Mouse (Mus musculus) stomach, postnatal 0 days (tissue): Measurements from ENCODE around the gene Nop9. TPM values are rescaled to one million over a fixed set of nuclear protein-coding genes. Genes with fewer than 3 reads are reported as not detected.

Experiments used
- ATAC-seq: fragments of 200-750 bp; cut with Nextera tagmentation; 2 replicates; pipeline ENCODE4 v1.8.0; 2017; ENCODE audit not compliant: low FRiP score, low TSS enrichment
- DNase-seq: peaks from one replicate; pipeline ENCODE4 v3.0.0-alpha.2; 2016; ENCODE audit warnings: low spot score
- H3K27ac ChIP-seq: fragments of 300-500 bp; sonication (generic); replicated peaks from 2 replicates; pipeline ENCODE4 v1.5.1; 2014; ENCODE audit warnings: mild to moderate bottlenecking, control low read depth
- H3K27me3 ChIP-seq: fragments of 300-500 bp; sonication (generic); 2 replicates; pipeline ENCODE4 v1.6.1; 2014; ENCODE audit warnings: low read length; ENCODE audit not compliant: control insufficient read depth, insufficient read depth
- H3K36me3 ChIP-seq: fragments of 300-500 bp; sonication (generic); 2 replicates; pipeline ENCODE4 v1.6.1; 2014; ENCODE audit warnings: low read length, mixed read lengths; ENCODE audit not compliant: control insufficient read depth, insufficient read depth
- H3K4me1 ChIP-seq: fragments of 300-500 bp; sonication (generic); replicated peaks from 2 replicates; pipeline ENCODE4 v1.6.1; 2014; ENCODE audit warnings: antibody characterized with exemption; ENCODE audit not compliant: control insufficient read depth, insufficient read depth
- H3K4me2 ChIP-seq: fragments of 300-500 bp; sonication (generic); replicated peaks from 2 replicates; pipeline ENCODE4 v1.6.1; 2014; ENCODE audit warnings: low read depth, mild to moderate bottlenecking, control low read depth, moderate library complexity
- H3K4me3 ChIP-seq: fragments of 300-500 bp; sonication (generic); 2 replicates; pipeline ENCODE4 v1.5.1; 2014; ENCODE audit warnings: low read depth, low read length, control low read depth
- H3K9ac ChIP-seq: fragments of 300-500 bp; sonication (generic); 2 replicates; pipeline ENCODE4 v1.6.1; 2014; ENCODE audit warnings: mild to moderate bottlenecking, low read length, control low read depth, mixed read lengths
- H3K9me3 ChIP-seq: fragments of 300-500 bp; sonication (generic); 2 replicates; pipeline ENCODE4 v1.6.1; 2016; ENCODE audit warnings: low read length; ENCODE audit not compliant: control insufficient read depth
- CTCF ChIP-seq: IDR thresholded peaks from 2 replicates; pipeline ENCODE4 v1.5.1; 2016; ENCODE audit warnings: antibody characterized with exemption, low read depth, mild to moderate bottlenecking, moderate library complexity
- EP300 ChIP-seq: optimal IDR thresholded peaks from 2 replicates; pipeline ENCODE3; 2016; ENCODE audit warnings: antibody characterized with exemption
- WGBS: fragments of 180-500 bp; shearing (Covaris S2); extraction: QIAGEN DNeasy Blood & Tissue Kit; methylation state at CpG from one replicate; pipeline ENCODE4 v1.1.7; 2014; 5-methylcytosine and 5-hydroxymethylcytosine counted together
- polyA plus RNA-seq: library from polyadenylated mRNA; unstranded; fragments of >200 nt; fragmentation: Nextera tagmentation; extraction: Ambion mirVana; gene quantifications from 2 replicates; pipeline ENCODE4 v1.2.1, GENCODE M21; 2015

Nop9 gene
- polyA plus RNA-seq, 1 experiment from 2014 or later: 16.8 TPM

DNA sequence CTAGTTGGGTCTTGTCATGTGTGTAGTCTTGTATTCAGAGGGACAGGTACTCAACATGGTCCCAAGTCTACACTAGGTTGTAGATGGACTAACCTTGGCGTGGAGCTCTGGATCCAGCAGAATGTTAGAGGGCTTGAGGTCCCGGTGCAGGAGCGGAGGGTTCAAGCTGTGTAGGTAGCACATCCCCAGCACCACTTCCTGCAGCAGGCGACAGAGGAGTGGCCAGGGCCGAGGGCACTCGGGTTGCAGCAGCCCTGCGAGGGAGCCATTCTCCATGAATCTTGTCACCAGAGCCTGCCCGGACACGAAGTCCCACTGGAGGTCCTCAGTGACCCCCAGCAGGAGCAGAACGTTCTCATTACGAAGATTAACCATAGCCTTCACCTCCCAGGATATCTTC is 42.2 kb downstream of the Nop9 start:
- no peak overlapping the region for H3K9ac ChIP-seq

DNA sequence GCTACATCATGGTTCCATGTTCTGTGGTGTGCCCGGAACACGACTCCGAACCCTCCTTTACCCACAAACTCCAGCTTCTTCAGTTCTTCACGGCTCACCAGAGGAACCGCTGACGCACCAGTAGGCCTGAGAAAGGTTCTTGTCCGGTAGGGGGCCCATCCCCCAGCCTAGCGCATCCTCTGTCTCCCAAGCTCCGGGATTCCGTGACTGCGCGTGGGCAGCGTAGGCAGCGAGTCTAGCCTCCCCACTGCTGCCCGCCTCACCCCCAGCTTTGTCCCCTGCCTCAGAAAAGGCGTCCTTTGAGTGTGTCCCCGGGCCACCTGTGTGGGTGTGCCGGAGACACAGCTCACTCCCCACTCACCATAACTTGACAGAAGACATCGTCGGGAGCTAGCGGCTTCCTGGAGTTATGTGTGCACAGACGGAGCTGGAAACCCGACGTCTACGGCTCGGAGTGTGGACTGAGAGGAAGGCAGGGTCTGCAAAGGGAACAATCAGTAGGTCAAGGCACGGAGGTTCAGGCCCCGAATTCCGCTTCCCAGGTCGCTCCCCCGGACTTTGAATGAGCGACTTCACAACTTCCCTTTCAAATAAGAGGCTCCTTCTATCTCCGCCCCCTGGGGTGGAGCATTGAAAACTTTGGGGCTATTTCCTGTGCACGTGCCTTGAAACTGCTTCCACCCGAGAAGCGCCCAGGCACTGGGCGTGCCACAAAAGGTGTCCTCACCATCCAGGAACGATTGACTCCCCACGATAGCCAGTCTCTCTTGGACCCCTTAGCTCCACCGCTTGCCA is 43.0 kb downstream of the Nop9 start, which contains the start of gene Ripk3:
Gene Ripk3 (minus strand): TSS at position 610 of the 795 bp plus-strand sequence.
- H3K36me3 ChIP-seq: no peaks in the 10 kb centered on the region
- DNase-seq (peak; percentile 43), ATAC-seq (peak; percentile 7; the same call in 1 of the 2 replicates)
- H3K27me3 ChIP-seq: no peaks in the 10 kb centered on the region
- H3K4me1 ChIP-seq: peaks cover 4% of the 10 kb centered on the region
- no peak within 1 kb of the TSS for H3K27ac ChIP-seq
- H3K9me3 ChIP-seq: no peaks in the 10 kb centered on the region
- WGBS: 5% methylated on average over 40 of the region's 40 CpGs
- H3K4me3 ChIP-seq: peak within 1 kb of the TSS; percentile 45
- peak within 1 kb of the TSS; percentile 64 for H3K4me2 ChIP-seq
- H3K9ac ChIP-seq: peak within 1 kb of the TSS; percentile 41
- TF ChIP-seq EP300 (no peak), CTCF (peak; percentile 30; the same call in 1 of the 2 replicates)

More for the DNA sequence above, 42.2 kb downstream of the Nop9 start:
- WGBS: 40% methylated on average over 11 of the region's 11 CpGs
- no peak for ATAC-seq
- TF ChIP-seq CTCF: no peak
- TF ChIP-seq EP300: no peak
- H3K27me3 ChIP-seq: no peaks in the 10 kb centered on the region
- H3K36me3 ChIP-seq: no peaks in the 10 kb centered on the region
- no peak for DNase-seq
- no peak overlapping the region for H3K27ac ChIP-seq
- H3K4me3 ChIP-seq: no peak overlapping the region
- peaks cover 4% of the 10 kb centered on the region for H3K4me1 ChIP-seq
- H3K4me2 ChIP-seq: peak overlapping the region; percentile 64
- no peaks in the 10 kb centered on the region for H3K9me3 ChIP-seq

DNA sequence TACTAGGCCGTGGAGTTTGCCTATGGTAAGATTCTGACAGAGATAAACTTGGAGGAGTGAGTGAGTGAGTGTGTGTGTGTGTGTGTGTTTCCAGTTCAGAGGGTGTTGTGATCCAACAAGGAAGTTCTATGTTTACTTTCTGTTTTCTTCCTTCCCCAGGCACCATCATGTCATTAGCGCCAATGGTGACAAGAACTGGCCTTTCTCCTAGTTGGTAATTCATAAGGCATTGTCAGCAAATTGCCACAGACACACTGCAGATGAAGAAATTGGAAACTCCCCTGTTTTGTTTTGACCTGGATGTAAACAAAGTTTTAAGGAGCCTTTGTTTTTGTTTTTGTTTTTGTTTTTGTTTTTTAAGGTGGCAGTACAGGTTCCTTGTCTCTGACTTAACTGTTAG is 48.0 kb downstream of the Nop9 start:
- H3K36me3 ChIP-seq: no peaks in the 10 kb centered on the region
- no peak overlapping the region for H3K9ac ChIP-seq
- H3K4me2 ChIP-seq: no peak overlapping the region
- no peaks in the 10 kb centered on the region for H3K9me3 ChIP-seq
- ATAC-seq (no peak), DNase-seq (no peak)
- peaks cover under 1% of the 10 kb centered on the region; the same call in 1 of the 2 replicates for H3K4me1 ChIP-seq
- no peak overlapping the region for H3K27ac ChIP-seq
- no peaks in the 10 kb centered on the region for H3K27me3 ChIP-seq
- TF ChIP-seq EP300 (no peak), CTCF (no peak)
- 57% methylated on average over 2 of the region's 2 CpGs for WGBS
- H3K4me3 ChIP-seq: no peak overlapping the region

DNA sequence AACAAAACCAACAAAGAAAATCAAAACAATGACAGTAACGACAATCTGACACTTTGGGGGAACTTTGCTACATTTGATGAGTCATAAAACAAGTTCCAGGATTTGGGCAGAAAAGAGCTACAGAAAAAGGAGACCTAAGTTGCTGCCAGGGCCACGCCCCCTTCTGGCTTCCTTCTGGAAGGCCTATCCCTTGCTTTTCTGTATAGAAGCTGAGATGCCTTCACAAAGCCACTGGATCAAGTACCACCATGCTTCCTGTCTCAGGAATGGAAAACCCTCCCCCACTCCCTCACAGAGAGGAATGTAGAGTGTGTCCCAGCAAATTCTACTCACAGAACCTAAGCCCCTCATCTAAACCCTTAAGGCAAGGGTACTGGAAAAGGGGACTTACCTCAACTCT is 48.5 kb downstream of the Nop9 start:
- Histone ChIP-seq H3K27ac (no peak overlapping the region), H3K36me3 (no peaks in the 10 kb centered on the region)
- no peak for ATAC-seq

DNA sequence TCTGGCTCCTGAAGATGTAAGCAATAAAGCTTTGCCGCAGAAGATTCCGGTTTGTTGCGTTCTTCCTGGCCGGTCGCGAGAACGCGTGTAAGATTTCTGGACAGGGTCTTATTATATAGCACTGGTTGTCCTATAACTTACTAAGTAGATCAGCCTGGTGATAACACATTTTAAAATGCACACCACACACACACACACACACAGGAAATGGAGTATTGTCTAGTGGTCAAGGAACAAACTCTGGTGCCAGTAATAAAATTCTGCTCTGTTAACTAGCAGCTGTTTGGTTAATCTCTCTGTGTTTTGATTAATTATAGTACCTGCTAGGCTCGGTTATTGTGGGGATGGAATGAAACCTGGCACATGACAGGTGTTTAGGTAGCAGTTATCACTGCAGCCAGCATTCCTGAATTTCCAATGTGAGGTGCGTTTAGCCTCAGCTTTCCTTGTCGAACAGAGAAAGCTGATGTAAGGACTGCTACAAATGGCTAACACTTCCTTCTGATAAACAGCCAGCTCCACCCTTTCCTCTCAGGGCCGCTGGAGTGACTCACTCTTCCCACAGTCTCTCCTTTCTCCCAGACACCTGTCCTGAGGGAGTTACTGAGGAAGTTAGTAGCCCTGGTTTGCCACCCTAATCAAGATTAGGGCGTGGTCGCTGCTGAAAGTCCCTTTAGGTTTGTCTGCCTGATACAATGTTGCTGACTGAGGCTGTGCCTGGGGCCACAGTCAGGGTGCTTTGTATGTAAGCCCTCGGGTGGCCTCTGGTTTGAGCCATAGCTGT is 50.1 kb downstream of the Nop9 start:
- DNase-seq (peak; percentile 81), ATAC-seq (peak; percentile 99)
- TF ChIP-seq CTCF (no peak), EP300 (no peak)
- no peak overlapping the region for H3K9ac ChIP-seq
- peak overlapping the region; percentile 76 for H3K27ac ChIP-seq
- H3K4me2 ChIP-seq: no peak overlapping the region
- no peaks in the 10 kb centered on the region for H3K4me1 ChIP-seq
- H3K9me3 ChIP-seq: no peaks in the 10 kb centered on the region
- H3K36me3 ChIP-seq: no peaks in the 10 kb centered on the region
- whole genome bisulfite sequencing: 61% methylated on average over 15 of the region's 15 CpGs
- H3K27me3 ChIP-seq: no peaks in the 10 kb centered on the region
- H3K4me3 ChIP-seq: no peak overlapping the region

More for the DNA sequence above, 48.5 kb downstream of the Nop9 start:
- no peak overlapping the region for H3K9ac ChIP-seq
- DNase-seq: no peak
- H3K4me2 ChIP-seq: no peak overlapping the region
- H3K27me3 ChIP-seq: no peaks in the 10 kb centered on the region
- no peak for TF ChIP-seq EP300
- TF ChIP-seq CTCF: no peak
- 68% methylated on average over 2 of the region's 2 CpGs for WGBS
- no peaks in the 10 kb centered on the region for H3K9me3 ChIP-seq
- no peaks in the 10 kb centered on the region for H3K4me1 ChIP-seq
- H3K4me3 ChIP-seq: no peak overlapping the region

Other genes starting within 250 kb of the Nop9 start
- 0.08 and 0.17 TPM in 2 replicates for gene Cpne6, start 235.2 kb upstream of the Nop9 start, polyA plus RNA-seq
- 0.11 TPM in 1 of 2 replicates, not detected in the other for gene Nrl, start 220.7 kb upstream of the Nop9 start, polyA plus RNA-seq
- 15.7 and 16.1 TPM in 2 replicates for gene Pck2, start 205.4 kb upstream of the Nop9 start, polyA plus RNA-seq
- 45.9 and 51.0 TPM in 2 replicates for gene Dcaf11, start 185.7 kb upstream of the Nop9 start, polyA plus RNA-seq
- gene A730061H03Rik, start 185.3 kb upstream of the Nop9 start, polyA plus RNA-seq: 0.57 and 0.93 TPM in 2 replicates
- 0.30 and 0.35 TPM in 2 replicates for gene Fitm1, start 170.1 kb upstream of the Nop9 start, polyA plus RNA-seq
- gene Psme1, start 167.6 kb upstream of the Nop9 start, polyA plus RNA-seq: 130 and 136 TPM in 2 replicates
- gene Emc9, start 160.4 kb upstream of the Nop9 start, polyA plus RNA-seq: 13.1 and 14.5 TPM in 2 replicates
- gene Psme2, start 154.6 kb upstream of the Nop9 start, polyA plus RNA-seq: 268 and 316 TPM in 2 replicates
- 9.5 and 11.3 TPM in 2 replicates for gene Rnf31, start 154.0 kb upstream of the Nop9 start, polyA plus RNA-seq
- gene Irf9, start 142.1 kb upstream of the Nop9 start, polyA plus RNA-seq: 14.1 and 14.7 TPM in 2 replicates
- gene Rec8, start 127.7 kb upstream of the Nop9 start, polyA plus RNA-seq: 4.5 TPM in 2 replicates
- gene Ipo4, start 109.7 kb upstream of the Nop9 start, polyA plus RNA-seq: 28.8 and 38.3 TPM in 2 replicates
- gene Gm49378, start 107.8 kb upstream of the Nop9 start, polyA plus RNA-seq: 1.2 and 1.3 TPM in 2 replicates
- 71.7 and 75.6 TPM in 2 replicates for gene Tm9sf1, start 101.9 kb upstream of the Nop9 start, polyA plus RNA-seq
- gene Tssk4, start 95.5 kb upstream of the Nop9 start, polyA plus RNA-seq: 0.46 and 0.57 TPM in 2 replicates
- 46.5 and 50.6 TPM in 2 replicates for gene Mdp1, start 85.2 kb upstream of the Nop9 start, polyA plus RNA-seq
- gene Gmpr2, start 73.8 kb upstream of the Nop9 start, polyA plus RNA-seq: 24.8 and 26.8 TPM in 2 replicates
- gene Nedd8, start 73.6 kb upstream of the Nop9 start, polyA plus RNA-seq: 402 and 425 TPM in 2 replicates
- gene Tinf2, start 63.9 kb upstream of the Nop9 start, polyA plus RNA-seq: 17.5 and 17.8 TPM in 2 replicates
- gene Tgm1, start 31.8 kb upstream of the Nop9 start, polyA plus RNA-seq: 79.0 and 80.6 TPM in 2 replicates
- 25.7 and 27.3 TPM in 2 replicates for gene Rabggta, start 23.4 kb upstream of the Nop9 start, polyA plus RNA-seq
- 92.3 and 99.5 TPM in 2 replicates for gene Dhrs1, start within 50 bp of the Nop9 start, polyA plus RNA-seq
- gene Cideb, start 12.8 kb downstream of the Nop9 start, polyA plus RNA-seq: 12.3 and 13.6 TPM in 2 replicates
- 3.2 and 3.8 TPM in 2 replicates for gene Ltb4r2, start 15.7 kb downstream of the Nop9 start, polyA plus RNA-seq
- gene Ltb4r1, start 20.3 kb downstream of the Nop9 start, polyA plus RNA-seq: 1.8 TPM in 2 replicates
- 2.3 and 2.5 TPM in 2 replicates for gene Adcy4, start 38.4 kb downstream of the Nop9 start, polyA plus RNA-seq
- gene Ripk3, start 43.2 kb downstream of the Nop9 start, polyA plus RNA-seq: 8.7 and 13.2 TPM in 2 replicates
- gene Nfatc4, start 77.5 kb downstream of the Nop9 start, polyA plus RNA-seq: 11.2 and 12.5 TPM in 2 replicates
- 2.8 and 3.2 TPM in 2 replicates for gene Nynrin, start 108.3 kb downstream of the Nop9 start, polyA plus RNA-seq
- 0.56 and 0.65 TPM in 2 replicates for gene Cbln3, start 138.7 kb downstream of the Nop9 start, polyA plus RNA-seq
- 6.4 and 7.5 TPM in 2 replicates for gene Khnyn, start 139.3 kb downstream of the Nop9 start, polyA plus RNA-seq
- gene Sdr39u1, start 154.6 kb downstream of the Nop9 start, polyA plus RNA-seq: 48.4 and 52.0 TPM in 2 replicates
- 15.4 and 17.5 TPM in 2 replicates for gene Cma1, start 199.0 kb downstream of the Nop9 start, polyA plus RNA-seq
- 0.23 TPM in 1 of 2 replicates, not detected in the other for gene Cma2, start 205.3 kb downstream of the Nop9 start, polyA plus RNA-seq